Mouse (Mus musculus) limb, embryonic 12.5 days (tissue): ENCODE measurements around the gene Dstyk. TPM values are rescaled to one million over a fixed set of nuclear protein-coding genes. Genes with fewer than 3 reads are reported as not detected.

Experiments used
- ATAC-seq: fragments of 200-750 bp; cut with Nextera tagmentation; 2 replicates; pipeline ENCODE4 v1.8.0; 2017; ENCODE audit warnings: low read depth, moderate TSS enrichment; ENCODE audit not compliant: insufficient number of reproducible peaks, insufficient read depth, low FRiP score, low TSS enrichment
- H3K27ac ChIP-seq: fragments of 300-500 bp; sonication (generic); 2 replicates; pipeline ENCODE4 v1.5.1; 2016; ENCODE audit warnings: mild to moderate bottlenecking, moderate library complexity
- H3K27me3 ChIP-seq: fragments of 300-500 bp; sonication (generic); 2 replicates; pipeline ENCODE4 v1.6.1; 2016; ENCODE audit warnings: mild to moderate bottlenecking, moderate library complexity
- H3K36me3 ChIP-seq: fragments of 300-500 bp; sonication (generic); 2 replicates; pipeline ENCODE4 v1.6.1; 2016; ENCODE audit warnings: mild to moderate bottlenecking, moderate library complexity
- H3K4me1 ChIP-seq: fragments of 300-500 bp; sonication (generic); replicated peaks from 2 replicates; pipeline ENCODE4 v1.6.1; 2016
- H3K4me2 ChIP-seq: fragments of 300-500 bp; sonication (generic); 2 replicates; pipeline ENCODE4 v1.6.1; 2016; ENCODE audit warnings: mild to moderate bottlenecking, moderate library complexity
- H3K4me3 ChIP-seq: fragments of 300-500 bp; sonication (generic); replicated peaks from 2 replicates; pipeline ENCODE4 v1.5.1; 2016; ENCODE audit warnings: mild to moderate bottlenecking
- H3K9ac ChIP-seq: fragments of 300-500 bp; sonication (generic); replicated peaks from 2 replicates; pipeline ENCODE4 v1.6.1; 2016; ENCODE audit warnings: mild to moderate bottlenecking, moderate library complexity
- H3K9me3 ChIP-seq: fragments of 300-500 bp; sonication (generic); 2 replicates; pipeline ENCODE4 v1.6.1; 2016; ENCODE audit warnings: mild to moderate bottlenecking, moderate library complexity
- WGBS: fragments of 180-500 bp; shearing (Covaris S2); methylation state at CpG from one replicate; pipeline ENCODE4 v1.1.7; 2016; 5-methylcytosine and 5-hydroxymethylcytosine counted together
- polyA plus RNA-seq: library from polyadenylated mRNA; unstranded; fragments of >200 nt; fragmentation: Nextera tagmentation; extraction: Ambion mirVana; gene quantifications from 2 replicates; pipeline ENCODE4 v1.2.1, GENCODE M21; 2016

Dstyk gene
- polyA plus RNA-seq, 1 experiment from 2014 or later: 21.3 TPM

DNA sequence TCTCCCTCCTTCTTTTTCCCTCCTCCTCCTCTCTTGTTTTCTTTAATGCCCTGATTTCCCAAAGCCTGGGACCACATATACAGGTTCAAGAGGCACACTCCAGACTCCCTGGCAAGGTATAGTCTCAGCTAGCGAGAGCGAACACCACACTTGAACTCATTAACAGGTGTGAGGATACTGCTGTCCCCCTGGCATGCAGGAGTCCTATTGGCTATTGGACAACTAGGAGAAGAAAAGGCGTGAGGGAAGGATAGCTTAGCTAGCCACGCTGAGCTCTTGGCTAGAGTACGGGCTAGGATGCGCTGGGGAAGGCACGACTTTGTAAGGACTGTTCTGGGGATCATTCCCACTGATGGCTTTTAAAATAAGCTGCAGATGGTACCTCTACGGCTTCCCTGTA lies 94.8 kb downstream of the Dstyk start:
- Histone ChIP-seq H3K4me2 (no peak overlapping the region), H3K9me3 (no peaks in the 10 kb centered on the region), H3K4me3 (no peak overlapping the region), H3K27ac (no peak overlapping the region), H3K4me1 (peaks cover 12% of the 10 kb centered on the region), H3K9ac (no peak overlapping the region), H3K36me3 (peaks cover 22% of the 10 kb centered on the region), H3K27me3 (no peaks in the 10 kb centered on the region; the same call in 1 of the 2 replicates)
- WGBS: 73% methylated on average over 8 of the region's 8 CpGs
- ATAC-seq: no peak

DNA sequence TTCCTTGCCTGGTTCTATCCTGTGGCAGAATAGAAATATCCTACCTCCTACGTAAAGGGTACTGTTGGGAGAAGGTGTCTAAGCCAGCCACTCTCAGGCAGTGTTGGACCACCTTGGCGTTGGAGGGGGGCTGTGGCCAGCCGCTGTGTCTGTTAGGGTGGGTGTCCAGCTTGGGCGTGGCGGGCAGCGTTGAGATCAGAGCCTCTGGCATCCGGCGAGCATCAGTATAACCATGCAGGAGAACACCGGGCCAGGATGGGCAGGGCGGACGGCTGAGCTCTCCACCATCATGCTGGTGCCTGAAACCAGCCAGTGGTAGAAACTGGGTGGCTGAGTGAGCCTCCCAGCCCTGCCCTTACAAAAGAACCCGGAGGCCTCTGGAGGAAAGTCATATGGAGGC lies 98.0 kb downstream of the Dstyk start:
- ATAC-seq: no peak
- WGBS: 88% methylated on average over 12 of the region's 12 CpGs
- Histone ChIP-seq H3K27me3 (no peaks in the 10 kb centered on the region; the same call in 1 of the 2 replicates), H3K9ac (no peak overlapping the region), H3K9me3 (no peaks in the 10 kb centered on the region), H3K4me2 (no peak overlapping the region), H3K4me1 (peaks cover 12% of the 10 kb centered on the region), H3K36me3 (no peaks in the 10 kb centered on the region), H3K4me3 (no peak overlapping the region), H3K27ac (no peak overlapping the region)

Other genes starting within 250 kb of the Dstyk start
- gene Lemd1, start 226.1 kb upstream of the Dstyk start, polyA plus RNA-seq: 0.83 and 1.2 TPM in 2 replicates
- gene AC124108.1, start 226.1 kb upstream of the Dstyk start, polyA plus RNA-seq: 0.20 and 0.45 TPM in 2 replicates
- gene Gm10188, start 187.8 kb upstream of the Dstyk start, polyA plus RNA-seq: not detected in 2 replicates
- 0.05 TPM in 1 of 2 replicates, not detected in the other for gene Klhdc8a, start 118.9 kb upstream of the Dstyk start, polyA plus RNA-seq
- 0.63 and 0.95 TPM in 2 replicates for gene Nuak2, start 101.4 kb upstream of the Dstyk start, polyA plus RNA-seq
- 17.7 and 19.0 TPM in 2 replicates for gene Tmcc2, start 26.3 kb upstream of the Dstyk start, polyA plus RNA-seq
- gene Rbbp5, start 59.8 kb downstream of the Dstyk start, polyA plus RNA-seq: 63.4 and 66.2 TPM in 2 replicates
- gene Tmem81, start 88.7 kb downstream of the Dstyk start, polyA plus RNA-seq: 2.1 and 2.2 TPM in 2 replicates
- gene Cntn2, start 125.7 kb downstream of the Dstyk start, polyA plus RNA-seq: 0.76 and 2.1 TPM in 2 replicates